Mouse (Mus musculus) stomach, embryonic 15.5 days (tissue): ENCODE data around the gene Sp140. TPM values are rescaled to one million over a fixed set of nuclear protein-coding genes. Genes with fewer than 3 reads are reported as not detected.
"Not testable (repeated sequence)": the region's sequence is repeated elsewhere in the genome, so short reads cannot be mapped to it uniquely, and the experiment has no call there.

Experiments
- ATAC-seq: fragments of 200-750 bp; cut with Nextera tagmentation; 2 replicates; pipeline ENCODE4 v1.8.0; 2017; ENCODE audit warnings: low read depth, moderate number of reproducible peaks, moderate TSS enrichment; ENCODE audit not compliant: insufficient read depth, low FRiP score
- H3K27ac ChIP-seq: fragments of 300-500 bp; sonication (generic); 2 replicates; pipeline ENCODE4 v1.5.1; 2015; ENCODE audit warnings: mild to moderate bottlenecking, inconsistent platforms
- H3K27me3 ChIP-seq: fragments of 300-500 bp; sonication (generic); replicated peaks from 2 replicates; pipeline ENCODE4 v1.6.1; 2015; ENCODE audit warnings: inconsistent platforms
- H3K36me3 ChIP-seq: fragments of 300-500 bp; sonication (generic); 2 replicates; pipeline ENCODE4 v1.6.1; 2015; ENCODE audit warnings: inconsistent platforms
- H3K4me1 ChIP-seq: fragments of 300-500 bp; sonication (generic); 2 replicates; pipeline ENCODE4 v1.6.1; 2015; ENCODE audit warnings: inconsistent platforms
- H3K4me2 ChIP-seq: fragments of 300-500 bp; sonication (generic); 2 replicates; pipeline ENCODE4 v1.6.1; 2015; ENCODE audit warnings: mild to moderate bottlenecking, inconsistent platforms
- H3K4me3 ChIP-seq: fragments of 300-500 bp; sonication (generic); replicated peaks from 2 replicates; pipeline ENCODE4 v1.5.1; 2015; ENCODE audit warnings: inconsistent platforms
- H3K9ac ChIP-seq: fragments of 300-500 bp; sonication (generic); 2 replicates; pipeline ENCODE4 v1.6.1; 2015; ENCODE audit warnings: inconsistent platforms
- H3K9me3 ChIP-seq: fragments of 300-500 bp; sonication (generic); 2 replicates; pipeline ENCODE4 v1.6.1; 2016; ENCODE audit warnings: inconsistent platforms
- WGBS: fragments of 180-500 bp; shearing (Covaris S2); methylation state at CpG from one replicate; pipeline ENCODE4 v1.1.7; 2015; 5-methylcytosine and 5-hydroxymethylcytosine counted together
- polyA plus RNA-seq: library from polyadenylated mRNA; unstranded; fragments of >200 nt; fragmentation: Nextera tagmentation; extraction: Ambion mirVana; gene quantifications from 2 replicates; pipeline ENCODE4 v1.2.1, GENCODE M21; 2015

Sp140 gene
- polyA plus RNA-seq, 1 experiment from 2014 or later, result 1.4 TPM

DNA sequence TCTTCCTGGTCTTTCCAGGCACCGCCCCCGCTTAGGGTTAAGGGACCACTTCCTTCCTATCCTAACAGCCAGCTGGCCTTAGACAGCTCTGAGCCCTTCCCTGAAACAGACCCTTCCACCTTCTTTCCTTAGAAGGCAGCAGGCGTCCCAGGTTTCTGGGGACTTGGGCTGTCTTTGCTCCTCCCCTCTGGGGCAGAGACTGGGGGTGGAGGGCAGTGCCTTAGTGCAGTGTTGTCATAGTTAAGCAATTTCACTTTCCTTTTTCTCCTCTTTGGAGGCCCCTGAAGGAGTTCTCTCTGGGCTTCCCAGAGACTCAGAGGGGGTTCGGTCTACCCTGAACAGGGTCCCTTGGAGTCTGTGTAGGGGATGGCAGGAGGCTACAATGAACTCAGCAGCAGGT lies 616 bp downstream of the Sp140 start:
- WGBS, result 53% methylated on average over 4 of the region's 4 CpGs
- not testable (repeated sequence) for H3K27ac ChIP-seq, H3K9me3 ChIP-seq, H3K4me3 ChIP-seq, H3K27me3 ChIP-seq, H3K4me2 ChIP-seq, ATAC-seq, H3K9ac ChIP-seq, H3K4me1 ChIP-seq, H3K36me3 ChIP-seq

GRCm38 (mm10) chr1:85604341-85604740 lies 4.2 kb downstream of the Sp140 start:
- H3K9me3 ChIP-seq, H3K36me3 ChIP-seq, H3K4me3 ChIP-seq, H3K4me1 ChIP-seq, H3K27me3 ChIP-seq, H3K9ac ChIP-seq, H3K27ac ChIP-seq, ATAC-seq, H3K4me2 ChIP-seq: not testable (repeated sequence)
- 63% methylated on average over 1 of the region's 1 CpGs for WGBS

DNA sequence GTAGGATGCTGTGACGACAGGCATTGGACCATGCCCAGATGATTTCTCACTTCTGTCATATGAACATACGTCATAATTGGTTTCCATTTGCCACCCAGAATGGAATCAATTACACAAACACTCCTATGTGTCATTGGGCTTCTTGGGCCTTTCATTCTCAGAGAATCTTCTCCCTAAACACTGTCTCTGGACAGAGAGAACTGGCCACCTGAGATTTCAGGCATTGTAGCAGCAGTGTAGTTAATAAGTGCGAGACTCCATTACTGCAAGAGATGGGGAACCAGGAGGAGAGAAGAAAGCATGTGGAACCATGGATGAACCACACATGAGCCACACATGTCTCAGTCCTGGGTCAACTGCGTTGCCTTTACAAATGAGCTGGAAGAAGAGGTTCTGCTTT lies 8.2 kb downstream of the Sp140 start:
- not testable (repeated sequence) for H3K4me2 ChIP-seq, H3K9me3 ChIP-seq, H3K4me3 ChIP-seq, H3K36me3 ChIP-seq, H3K27ac ChIP-seq, H3K4me1 ChIP-seq, ATAC-seq, H3K27me3 ChIP-seq, H3K9ac ChIP-seq
- WGBS, result 75% methylated on average over 3 of the region's 4 CpGs

DNA sequence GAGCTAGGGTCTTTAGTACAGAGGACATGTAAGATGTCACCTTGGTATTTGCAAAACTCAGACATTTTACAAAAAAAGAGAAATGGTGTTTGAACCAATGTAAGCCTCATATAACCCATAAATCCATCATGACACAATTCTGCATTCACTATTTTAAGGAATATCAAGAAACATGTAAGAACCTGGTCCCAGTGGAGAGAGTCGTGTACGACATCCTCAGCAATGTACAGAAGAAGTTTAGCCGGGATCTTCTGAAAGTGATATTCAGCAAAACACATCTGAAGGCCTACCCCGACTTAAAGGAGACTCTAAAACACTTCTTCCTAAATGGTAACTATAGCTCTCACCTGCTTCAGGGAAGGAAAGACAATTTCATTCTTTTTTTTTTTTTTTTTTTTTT lies 10.4 kb downstream of the Sp140 start:
- H3K4me2 ChIP-seq, H3K27ac ChIP-seq, H3K4me3 ChIP-seq, H3K36me3 ChIP-seq, H3K27me3 ChIP-seq, H3K9me3 ChIP-seq, H3K4me1 ChIP-seq, ATAC-seq, H3K9ac ChIP-seq: not testable (repeated sequence)
- no CpG with 5 or more reads among the region's 4 CpGs for WGBS

DNA sequence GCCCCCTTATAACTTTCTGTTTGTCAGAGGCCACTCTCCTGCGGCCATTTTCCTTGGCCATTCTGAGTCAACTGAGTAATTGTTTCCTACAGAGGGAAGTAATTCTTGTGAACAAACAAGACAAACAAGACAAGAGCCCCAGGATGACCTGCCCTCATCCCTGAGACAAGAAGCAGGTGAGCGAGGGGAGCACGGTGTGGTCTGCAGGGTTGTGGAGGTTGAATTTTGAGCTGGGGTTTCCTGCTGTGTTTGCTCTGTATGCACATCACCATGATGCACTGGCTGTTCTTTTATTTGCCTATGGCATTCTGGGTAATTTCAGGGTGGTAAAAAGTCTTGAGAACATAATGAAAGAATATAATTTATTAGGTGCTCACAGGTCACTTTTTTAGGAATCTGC lies 14.9 kb downstream of the Sp140 start:
- H3K4me3 ChIP-seq, H3K4me1 ChIP-seq, H3K9me3 ChIP-seq, H3K27ac ChIP-seq, ATAC-seq, H3K9ac ChIP-seq, H3K36me3 ChIP-seq, H3K4me2 ChIP-seq, H3K27me3 ChIP-seq: not testable (repeated sequence)
- 91% methylated on average over 3 of the region's 3 CpGs for WGBS

- ATAC-seq, H3K36me3 ChIP-seq, H3K4me1 ChIP-seq, H3K4me3 ChIP-seq, H3K27ac ChIP-seq, H3K9ac ChIP-seq, H3K9me3 ChIP-seq, H3K4me2 ChIP-seq, H3K27me3 ChIP-seq: not testable (repeated sequence)
- WGBS, result 57% methylated on average over 3 of the region's 3 CpGs
These were observed 15.6 kb downstream of the Sp140 start for GRCm38 (mm10) chr1:85615819-85616218.

DNA sequence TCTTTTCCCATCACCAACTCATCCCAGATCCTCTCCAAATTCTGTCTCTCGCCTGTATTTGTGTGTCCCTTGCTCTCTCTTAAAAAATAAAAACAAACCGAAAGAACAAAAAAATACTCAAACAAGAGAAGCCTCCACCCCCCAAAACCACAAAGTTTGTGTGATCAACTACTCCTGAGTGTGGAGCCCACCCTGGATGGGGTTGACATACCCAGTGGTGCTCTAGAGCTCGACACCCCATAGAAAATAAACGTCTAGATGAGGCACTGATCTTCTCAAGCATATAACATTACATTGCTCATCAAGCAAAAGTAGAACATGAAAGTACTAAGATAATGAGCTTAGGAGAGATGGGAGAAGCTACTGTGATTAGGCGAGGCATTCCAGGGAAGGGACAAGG lies 17.0 kb downstream of the Sp140 start:
- not testable (repeated sequence) for H3K27ac ChIP-seq, H3K36me3 ChIP-seq, H3K4me2 ChIP-seq, H3K9ac ChIP-seq, H3K4me3 ChIP-seq, H3K4me1 ChIP-seq, H3K9me3 ChIP-seq, H3K27me3 ChIP-seq, ATAC-seq
- 58% methylated on average over 4 of the region's 5 CpGs for WGBS

DNA sequence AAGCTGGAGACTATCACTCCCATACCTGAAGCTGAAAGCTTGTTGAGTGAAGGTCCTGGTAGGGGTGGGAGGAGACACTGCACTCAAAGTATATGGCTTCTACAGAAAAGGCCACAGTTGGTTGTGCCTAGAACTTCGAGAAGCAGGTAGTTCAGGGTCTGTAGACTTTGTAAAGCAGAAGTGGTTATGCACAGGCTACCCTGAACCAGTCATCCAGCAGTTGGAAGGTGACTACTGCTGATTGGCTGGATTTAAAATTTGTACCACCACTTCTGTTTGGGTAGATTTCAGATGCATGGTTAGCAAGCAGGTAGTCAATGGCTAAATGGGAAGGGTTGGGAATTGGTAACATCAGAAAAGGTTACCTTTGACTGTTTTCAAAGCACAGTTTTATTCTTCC lies 18.5 kb downstream of the Sp140 start:
- not testable (repeated sequence) for H3K4me3 ChIP-seq, ATAC-seq, H3K9ac ChIP-seq, H3K9me3 ChIP-seq, H3K36me3 ChIP-seq, H3K27me3 ChIP-seq, H3K27ac ChIP-seq, H3K4me1 ChIP-seq, H3K4me2 ChIP-seq
- 71% methylated on average over 1 of the region's 1 CpGs for WGBS

DNA sequence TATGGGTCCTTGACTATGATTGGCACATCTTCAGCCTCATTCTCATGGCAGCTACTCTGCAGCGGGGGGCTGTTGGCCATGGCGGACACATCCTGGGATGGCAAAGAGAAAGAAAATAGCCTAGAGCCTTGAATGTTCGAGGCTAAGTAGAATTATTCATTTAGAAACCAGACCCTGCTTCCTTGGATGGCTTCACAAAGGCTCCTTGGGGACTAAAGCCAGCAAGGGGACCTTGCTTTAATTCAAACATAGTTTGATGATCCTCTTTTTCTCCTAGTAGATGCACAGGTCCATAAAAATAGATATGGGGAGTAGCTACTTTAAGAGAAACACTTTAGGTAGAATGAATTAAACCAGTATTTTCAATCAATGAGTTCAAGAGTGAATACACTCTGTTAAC lies 36.8 kb downstream of the Sp140 start:
- H3K36me3 ChIP-seq, H3K4me3 ChIP-seq, H3K27ac ChIP-seq, ATAC-seq, H3K4me2 ChIP-seq, H3K27me3 ChIP-seq, H3K9me3 ChIP-seq, H3K4me1 ChIP-seq, H3K9ac ChIP-seq: not testable (repeated sequence)
- WGBS, result 61% methylated on average over 3 of the region's 3 CpGs

GRCm38 (mm10) chr1:85638144-85638543 lies 38.0 kb downstream of the Sp140 start:
- not testable (repeated sequence) for H3K27me3 ChIP-seq, H3K9ac ChIP-seq, ATAC-seq, H3K4me1 ChIP-seq, H3K4me3 ChIP-seq, H3K4me2 ChIP-seq, H3K27ac ChIP-seq, H3K9me3 ChIP-seq, H3K36me3 ChIP-seq
- 78% methylated on average over 4 of the region's 4 CpGs for WGBS

GRCm38 (mm10) chr1:85649881-85650280 lies 49.7 kb downstream of the Sp140 start, which contains the start of gene Sp100:
Gene Sp100 (plus strand): TSS chr1:85649988.
- H3K9me3 ChIP-seq, H3K4me2 ChIP-seq, H3K4me1 ChIP-seq, ATAC-seq, H3K27me3 ChIP-seq, H3K27ac ChIP-seq, H3K9ac ChIP-seq, H3K4me3 ChIP-seq, H3K36me3 ChIP-seq: not testable (repeated sequence)
- WGBS, result 52% methylated on average over 6 of the region's 6 CpGs

DNA sequence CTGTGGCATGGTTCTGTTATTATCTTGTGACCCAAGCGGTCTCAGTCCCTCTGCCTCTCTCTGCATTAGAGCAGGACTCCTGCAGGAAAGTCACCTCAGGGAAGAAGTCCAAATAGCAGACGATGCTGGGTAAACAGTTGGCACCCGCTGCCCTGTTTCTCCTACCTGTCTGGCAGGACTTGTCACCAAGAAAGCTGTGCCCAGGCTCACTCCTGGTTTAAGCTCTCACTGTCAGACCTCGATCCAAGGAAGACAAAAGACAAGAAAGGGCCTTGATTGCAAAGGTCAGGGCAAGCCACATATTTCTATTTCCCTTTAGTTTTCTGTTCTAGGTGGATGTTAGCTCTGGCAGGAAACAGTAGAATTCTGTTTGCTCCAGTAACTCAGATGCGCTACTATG lies 50.3 kb downstream of the Sp140 start:
- H3K27ac ChIP-seq, H3K4me2 ChIP-seq, ATAC-seq, H3K4me3 ChIP-seq, H3K9me3 ChIP-seq, H3K27me3 ChIP-seq, H3K9ac ChIP-seq, H3K4me1 ChIP-seq, H3K36me3 ChIP-seq: not testable (repeated sequence)
- 71% methylated on average over 4 of the region's 5 CpGs for WGBS

DNA sequence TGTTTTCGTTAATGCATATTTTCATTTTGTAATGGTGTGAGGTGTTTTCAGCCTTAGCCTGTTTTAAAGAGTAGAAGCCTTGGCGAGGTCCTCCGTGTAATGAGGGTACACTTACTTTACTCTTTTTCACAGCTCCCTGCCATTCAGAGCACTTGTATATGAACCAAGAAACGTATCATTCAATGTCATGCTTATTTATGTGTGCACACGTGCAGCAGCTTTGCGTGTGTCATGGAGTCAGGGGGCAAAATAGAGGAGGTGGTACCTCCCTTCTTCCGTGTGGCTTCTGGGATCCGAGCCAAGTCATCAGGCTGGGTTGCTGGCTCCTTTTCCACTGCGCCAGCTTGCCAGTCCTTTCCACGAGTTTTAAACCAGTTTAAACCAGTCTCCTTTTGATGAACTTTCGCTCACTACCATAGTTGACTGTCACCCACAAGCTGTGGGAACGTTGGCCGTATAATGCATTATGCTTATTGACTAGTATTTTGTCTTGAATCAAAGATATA lies 51.6 kb downstream of the Sp140 start:
- 80% methylated on average over 13 of the region's 13 CpGs for WGBS
- not testable (repeated sequence) for H3K27ac ChIP-seq, ATAC-seq, H3K27me3 ChIP-seq, H3K9me3 ChIP-seq, H3K4me2 ChIP-seq, H3K36me3 ChIP-seq, H3K4me3 ChIP-seq, H3K9ac ChIP-seq, H3K4me1 ChIP-seq
